Mouse (Mus musculus) left cerebral cortex, postnatal 25 days (tissue): ENCODE measurements at regions not wholly inside any gene's neighbourhood (a gene's known extent, or its start where the extent isn't known, plus 50 kb on each side); places are given as distances from the start of the nearest gene placed in this dataset.

Experiments
- DNase-seq, 2 experiments: peaks; one replicate each; pipeline ENCODE4 v3.0.0; 2022; ENCODE audit warnings: low spot score in 2 of 2, mixed read lengths in 1 of 2
- intact Hi-C: fragments of 180-260 bp; cut with DNase I; formaldehyde crosslinking; loops from one replicate; pipeline ENCODE4 v1.15.1; 2025

- intact Hi-C loops = no loop called here
- no peak for DNase-seq
Observed at GRCm38 (mm10) chr13:45332031-45332430, 57.5 kb upstream of the Mylip start.

- no peak for DNase-seq
- intact Hi-C loops = no loop called here
Observed at GRCm38 (mm10) chr13:45333634-45334033, 55.9 kb upstream of the Mylip start.
